Mouse (Mus musculus): ENCODE data around the gene Scgb1b20. TPM values are rescaled to one million over a fixed set of nuclear protein-coding genes. Genes with fewer than 3 reads are reported as not detected.
"Not testable (repeated sequence)": the region's sequence is repeated elsewhere in the genome, so short reads cannot be mapped to it uniquely, and the experiment has no call there.

Gene Scgb1b20
- polyA plus RNA-seq (2012; rRNA removed) = not detected in 2 replicates

- not testable (repeated sequence) for DNase-seq; H3K4me3 ChIP-seq (replicated peaks; ENCODE audit: insufficient read depth, low read depth, low read length); H3K4me1 ChIP-seq (ENCODE audit: control insufficient read depth, insufficient read depth, low read length); H3K27me3 ChIP-seq (ENCODE audit: control insufficient read depth, insufficient read depth, low read length); H3K27ac ChIP-seq (ENCODE audit: insufficient read depth, low read length)
- 75% methylated on average over 4 of the region's 4 CpGs for WGBS
Measured at GRCm38 (mm10) chr7:33372934-33373333, at the start of gene Scgb1b20. Gene Scgb1b20 (plus strand): TSS chr7:33373234.

GRCm38 (mm10) chr7:33366222-33366621 lies 6.8 kb upstream of the Scgb1b20 start, which contains the start of gene Scgb2b20:
Gene Scgb2b20 (minus strand): TSS chr7:33366322.
- WGBS = 73% methylated on average over 2 of the region's 2 CpGs
- H3K27me3 ChIP-seq (ENCODE audit: control insufficient read depth, insufficient read depth, low read length); DNase-seq: not testable (repeated sequence)

GRCm38 (mm10) chr7:33399749-33400148 lies 26.7 kb downstream of the Scgb1b20 start:
- H3K27me3 ChIP-seq (ENCODE audit: control insufficient read depth, insufficient read depth, low read length); DNase-seq; H3K27ac ChIP-seq (ENCODE audit: insufficient read depth, low read length); H3K4me3 ChIP-seq (replicated peaks; ENCODE audit: insufficient read depth, low read depth, low read length); H3K4me1 ChIP-seq (ENCODE audit: control insufficient read depth, insufficient read depth, low read length): not testable (repeated sequence)

More at GRCm38 (mm10) chr7:33366222-33366621, 6.8 kb upstream of the Scgb1b20 start, which contains the start of gene Scgb2b20:
- not testable (repeated sequence) for H3K4me3 ChIP-seq (replicated peaks; ENCODE audit: insufficient read depth, low read depth, low read length); H3K4me1 ChIP-seq (ENCODE audit: control insufficient read depth, insufficient read depth, low read length); H3K27ac ChIP-seq (ENCODE audit: insufficient read depth, low read length)

- Histone ChIP-seq H3K4me3 (replicated peaks; ENCODE audit: insufficient read depth, low read depth, low read length) (no peak overlapping the region), H3K27me3 (ENCODE audit: control insufficient read depth, insufficient read depth, low read length) (no peaks in the 10 kb centered on the region), H3K4me1 (ENCODE audit: control insufficient read depth, insufficient read depth, low read length) (no peaks in the 10 kb centered on the region), H3K27ac (ENCODE audit: insufficient read depth, low read length) (no peak overlapping the region)
- 68% methylated on average over 1 of the region's 1 CpGs for WGBS
- DNase-seq = no peak
- TF ChIP-seq CTCF (IDR thresholded peaks at IDR 0.05; ENCODE audit: borderline replicate concordance, insufficient read depth, low read depth, low read length) (no peak), POLR2A (IDR thresholded peaks at IDR 0.05; ENCODE audit: borderline replicate concordance, insufficient read depth, low read length) (no peak)
Measured at GRCm38 (mm10) chr7:33401650-33402049, 28.6 kb downstream of the Scgb1b20 start.

- DNase-seq; H3K4me1 ChIP-seq (ENCODE audit: control insufficient read depth, insufficient read depth, low read length); H3K27me3 ChIP-seq (ENCODE audit: control insufficient read depth, insufficient read depth, low read length); H3K4me3 ChIP-seq (replicated peaks; ENCODE audit: insufficient read depth, low read depth, low read length); H3K27ac ChIP-seq (ENCODE audit: insufficient read depth, low read length): not testable (repeated sequence)
- WGBS = 26% methylated on average over 1 of the region's 1 CpGs
Measured at GRCm38 (mm10) chr7:33409681-33410080, 36.6 kb downstream of the Scgb1b20 start.

Other genes with a start within 250 kb of the Scgb1b20 start
- gene Scgb2b18, start 199.4 kb upstream of the Scgb1b20 start, polyA plus RNA-seq (2012; rRNA removed) = not detected in 2 replicates
- not detected in 2 replicates for gene Scgb1b18, start 187.7 kb upstream of the Scgb1b20 start, polyA plus RNA-seq (2012; rRNA removed)
- not detected in 2 replicates for gene Scgb2b19, start 92.9 kb upstream of the Scgb1b20 start, polyA plus RNA-seq (2012; rRNA removed)
- not detected in 2 replicates for gene Scgb1b19, start 85.9 kb upstream of the Scgb1b20 start, polyA plus RNA-seq (2012; rRNA removed)
- not detected in 2 replicates for gene Scgb2b20, start 6.9 kb upstream of the Scgb1b20 start, polyA plus RNA-seq (2012; rRNA removed)
- not detected in 2 replicates for gene Scgb2b21, start 147.2 kb downstream of the Scgb1b20 start, polyA plus RNA-seq (2012; rRNA removed)